Mouse (Mus musculus): ENCODE data around the gene Snap91.

Gene Snap91

DNA sequence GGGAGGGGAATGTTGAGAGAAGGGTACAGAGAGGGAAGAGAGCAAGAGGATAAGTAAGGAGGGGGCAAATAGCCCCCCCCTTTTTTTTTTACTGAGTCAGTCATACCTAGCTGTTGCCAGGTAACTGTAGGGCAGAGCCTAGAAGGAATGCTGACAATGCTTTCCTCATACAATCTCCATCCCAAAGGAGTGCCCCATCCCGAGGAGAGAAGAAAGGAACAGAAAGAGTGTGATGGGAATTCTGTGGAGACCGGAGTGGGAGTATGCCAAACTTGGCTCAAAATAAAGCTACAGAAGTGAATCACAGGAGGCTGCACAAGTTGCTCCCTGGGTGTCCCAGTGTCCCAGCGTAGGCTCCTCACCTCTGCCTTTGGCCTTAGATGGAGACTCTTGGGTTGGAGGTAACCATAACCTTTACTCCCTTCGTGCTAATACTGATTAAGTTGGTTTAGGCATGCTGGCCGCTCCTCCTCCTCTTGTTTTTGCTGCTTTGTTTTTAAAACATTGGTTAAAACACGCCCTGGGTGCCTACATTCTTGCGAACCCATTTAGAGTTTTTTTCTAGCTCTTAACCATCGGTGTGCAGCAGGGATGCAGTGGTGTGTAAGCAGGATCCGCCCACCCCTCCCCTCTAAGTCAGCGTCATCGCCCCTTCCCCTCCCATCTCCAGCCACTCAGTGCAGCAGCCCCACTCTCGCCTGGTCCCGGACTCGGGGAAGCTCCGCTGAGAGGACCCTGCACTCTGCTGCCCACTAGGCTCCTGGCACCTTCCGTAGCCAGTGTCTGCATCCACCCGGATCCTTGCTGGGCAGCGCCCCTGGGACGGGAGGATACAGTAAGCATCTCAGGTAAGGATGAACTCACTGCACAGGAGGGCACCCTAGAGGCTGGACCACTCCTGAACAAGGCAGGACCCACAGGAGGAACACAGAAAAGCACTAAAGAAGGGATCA is 137.2 kb downstream of the Snap91 start, which contains the start of gene Prss35:
TSS of gene Prss35 (plus strand) at position 691 of the 953 bp plus-strand sequence.
- peak; percentile 68 for DNase-seq

DNA sequence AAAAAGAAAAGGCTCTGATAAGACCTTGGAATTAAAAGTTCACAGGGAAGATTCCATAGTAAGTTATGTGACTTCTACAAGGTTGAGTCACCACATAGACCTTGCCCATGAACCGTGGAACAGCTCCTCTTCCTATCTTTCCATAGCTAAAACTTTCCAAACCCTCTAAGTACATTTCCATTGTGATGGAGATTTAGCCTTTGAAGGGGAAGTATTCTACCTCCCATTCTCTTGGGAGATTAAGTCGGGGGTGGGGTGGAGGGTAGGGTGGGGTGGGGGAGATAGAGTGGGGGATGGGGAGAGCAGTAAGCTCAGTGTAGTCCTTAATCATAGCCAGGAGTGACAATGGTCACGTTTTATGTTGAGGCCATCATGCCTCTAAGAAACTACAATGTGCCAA is 140.5 kb downstream of the Snap91 start:
- no peak for DNase-seq

DNA sequence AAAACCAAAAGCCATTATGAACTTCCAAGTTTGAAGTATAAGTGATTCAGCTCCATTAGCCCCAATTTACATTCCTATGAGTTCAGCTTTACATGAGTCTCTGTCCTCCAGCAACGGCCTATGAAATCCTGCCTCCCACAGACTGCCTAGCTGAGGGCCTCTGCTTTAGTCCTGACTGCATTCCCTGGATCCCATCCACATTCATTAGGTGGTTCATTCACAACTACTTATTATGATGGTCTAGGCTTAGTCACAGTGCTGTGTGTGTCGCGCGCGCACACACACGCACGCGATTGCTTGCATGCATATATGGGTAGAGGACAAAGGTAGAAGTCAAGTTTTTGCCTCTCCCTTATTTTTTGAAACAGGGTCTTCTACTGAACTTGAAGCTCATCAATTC is 141.7 kb downstream of the Snap91 start:
- DNase-seq, result peak; percentile 56

DNA sequence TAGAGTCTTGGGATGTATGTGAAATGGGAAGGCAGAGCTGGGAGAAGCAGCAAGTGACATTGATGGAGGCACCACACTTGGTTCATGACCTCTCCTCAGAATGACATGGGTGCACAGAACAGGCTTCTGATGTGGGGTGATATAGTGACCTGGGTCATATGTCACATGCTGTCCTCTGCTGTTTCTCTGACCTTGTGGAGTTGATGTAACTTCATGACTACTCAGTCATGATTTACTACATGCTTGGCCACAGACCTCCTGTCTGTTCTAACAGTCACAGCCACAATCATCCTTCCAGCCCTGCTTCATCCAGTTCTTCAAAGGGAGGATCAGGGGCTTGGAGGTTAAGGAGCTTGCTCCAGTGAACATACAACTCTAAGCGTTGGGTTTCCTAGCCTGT is 142.4 kb downstream of the Snap91 start:
- DNase-seq, result no peak

DNA sequence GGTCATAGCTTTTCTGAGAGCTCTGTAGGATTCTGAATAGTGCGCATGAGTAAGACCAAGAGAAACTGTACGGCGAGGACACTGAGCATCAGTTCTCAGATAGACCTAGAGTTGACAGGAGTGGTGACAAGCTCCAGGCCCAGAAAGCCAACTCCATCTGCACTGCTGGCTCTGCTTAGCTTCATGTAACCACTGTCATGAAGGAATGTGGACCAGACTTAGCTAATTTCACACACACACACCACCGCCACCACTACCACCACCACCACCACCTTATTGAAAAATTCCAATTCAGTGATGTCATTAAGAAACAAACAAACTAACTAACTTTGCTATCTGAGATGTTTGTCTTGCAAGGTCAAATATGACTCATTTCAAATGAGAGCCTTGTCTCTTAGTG is 143.5 kb downstream of the Snap91 start:
- no peak for DNase-seq

DNA sequence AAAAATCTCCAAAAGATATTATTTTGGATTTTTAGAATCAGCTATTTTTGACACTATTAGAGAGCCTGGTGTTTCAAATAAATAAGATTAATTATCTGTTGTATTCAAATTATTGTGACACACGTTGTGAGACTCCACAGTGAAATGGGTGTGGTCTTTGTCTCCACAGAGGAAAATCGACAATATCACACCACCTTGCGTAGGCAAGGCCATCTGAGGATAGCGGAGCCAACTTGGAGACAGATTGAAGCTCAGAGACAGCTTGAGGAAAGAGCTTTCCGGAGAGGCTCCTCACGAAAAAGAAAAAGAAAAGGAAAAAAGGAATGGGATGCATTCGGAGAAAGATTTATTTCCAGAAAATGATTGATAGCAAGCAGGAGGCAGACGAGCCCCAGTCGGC is 145.7 kb downstream of the Snap91 start:
- DNase-seq, result no peak

DNA sequence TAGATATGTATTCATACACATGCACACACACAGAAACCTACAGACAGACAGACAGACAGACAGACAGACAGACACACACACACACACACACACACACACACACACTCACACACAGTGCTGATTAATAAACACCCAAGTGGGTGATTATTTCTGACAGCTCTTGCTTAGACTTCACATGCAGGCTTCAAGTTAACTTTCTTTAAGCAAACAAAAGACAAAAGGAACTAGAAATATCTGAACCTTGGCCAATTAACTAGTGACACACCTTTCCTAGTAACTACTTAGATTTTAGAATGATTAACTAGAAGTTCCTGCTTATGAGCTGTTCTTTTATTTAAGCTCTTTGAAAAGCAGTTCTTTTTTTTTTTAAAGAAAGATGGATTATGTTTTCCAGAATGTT is 146.1 kb downstream of the Snap91 start:
- no peak for DNase-seq

DNA sequence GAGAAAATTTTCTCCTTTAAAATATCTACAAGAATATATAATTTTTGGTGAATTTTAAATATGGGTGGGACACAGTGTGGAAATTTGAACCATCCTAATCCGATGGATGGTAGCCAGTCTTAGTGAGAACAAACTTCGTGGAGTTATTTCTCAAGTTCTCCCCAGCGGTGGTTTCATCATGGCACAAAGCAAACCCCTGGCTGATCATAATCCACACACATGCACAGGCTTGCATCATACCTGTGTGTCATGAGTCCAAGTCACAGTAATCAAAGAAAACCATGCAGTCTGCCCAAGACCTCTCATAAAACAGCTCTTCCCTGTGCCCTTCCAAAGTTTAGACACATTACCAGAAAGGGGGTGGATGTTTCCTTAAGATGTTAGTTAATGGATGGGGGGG is 150.6 kb downstream of the Snap91 start:
- DNase-seq, result no peak

DNA sequence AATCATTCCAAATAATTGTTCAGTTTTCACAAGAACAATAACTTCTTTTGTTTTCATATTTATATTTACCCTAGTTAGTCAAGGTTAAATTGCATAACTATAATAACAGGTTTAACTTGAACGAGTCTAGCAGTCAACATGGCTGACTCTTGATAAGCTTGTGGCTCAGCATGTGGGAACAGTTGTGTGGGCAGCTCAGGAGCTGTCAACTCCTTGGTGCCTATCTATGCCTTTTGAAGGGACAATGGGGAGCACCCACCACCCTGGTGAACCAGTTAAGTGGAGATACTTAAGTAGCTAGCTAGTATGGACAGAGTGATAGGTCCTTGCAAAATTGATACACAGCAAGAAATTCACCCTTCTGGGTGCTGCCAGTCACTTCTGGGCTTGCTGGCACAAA is 151.4 kb downstream of the Snap91 start:
- no peak for DNase-seq

DNA sequence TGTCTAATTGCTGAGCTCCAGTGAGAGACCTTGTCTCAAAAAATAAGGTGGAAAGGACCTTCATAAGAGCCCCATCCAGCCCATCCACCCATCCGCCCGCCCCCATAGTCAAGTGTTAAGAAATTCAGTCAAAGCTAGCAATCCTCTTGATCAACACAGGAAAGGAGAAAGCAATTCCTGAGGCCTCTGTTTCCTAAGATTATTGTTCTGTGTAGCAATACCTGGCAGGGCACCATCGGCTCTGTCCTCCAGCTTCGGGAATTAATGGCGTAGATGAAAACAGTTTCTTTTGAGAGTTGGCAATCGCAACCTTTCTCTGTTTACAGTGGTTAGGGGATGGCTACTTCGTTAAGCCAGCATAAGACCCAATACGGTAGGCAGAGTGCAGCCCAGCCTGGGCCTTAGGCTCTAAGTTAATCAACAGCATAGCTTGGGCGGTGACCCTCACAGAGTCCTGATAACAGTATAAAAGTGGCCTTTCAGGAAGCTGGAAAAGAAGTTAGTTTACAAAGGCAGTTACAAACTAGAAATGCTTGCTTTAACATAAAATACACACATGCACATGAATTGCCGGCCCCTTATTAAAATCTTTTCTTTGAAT is 152.1 kb downstream of the Snap91 start:
- no peak for DNase-seq

DNA sequence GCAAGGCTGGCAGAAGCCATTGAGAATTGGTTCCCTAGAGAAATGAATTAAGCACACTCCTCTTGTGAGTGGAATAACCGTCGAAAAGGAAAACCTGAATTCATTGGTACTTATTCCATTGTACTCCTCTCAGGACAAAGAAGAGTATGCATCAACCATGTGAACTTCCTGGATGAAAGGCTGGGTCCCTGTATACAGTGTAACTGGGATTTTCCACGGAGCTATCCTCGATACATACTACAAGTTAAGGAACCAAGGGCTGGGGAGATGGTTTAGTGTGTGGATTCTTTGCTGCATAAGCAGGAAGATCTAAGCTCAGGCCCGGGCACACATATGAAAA is 154.1 kb downstream of the Snap91 start:
- peak; percentile 28 for DNase-seq

DNA sequence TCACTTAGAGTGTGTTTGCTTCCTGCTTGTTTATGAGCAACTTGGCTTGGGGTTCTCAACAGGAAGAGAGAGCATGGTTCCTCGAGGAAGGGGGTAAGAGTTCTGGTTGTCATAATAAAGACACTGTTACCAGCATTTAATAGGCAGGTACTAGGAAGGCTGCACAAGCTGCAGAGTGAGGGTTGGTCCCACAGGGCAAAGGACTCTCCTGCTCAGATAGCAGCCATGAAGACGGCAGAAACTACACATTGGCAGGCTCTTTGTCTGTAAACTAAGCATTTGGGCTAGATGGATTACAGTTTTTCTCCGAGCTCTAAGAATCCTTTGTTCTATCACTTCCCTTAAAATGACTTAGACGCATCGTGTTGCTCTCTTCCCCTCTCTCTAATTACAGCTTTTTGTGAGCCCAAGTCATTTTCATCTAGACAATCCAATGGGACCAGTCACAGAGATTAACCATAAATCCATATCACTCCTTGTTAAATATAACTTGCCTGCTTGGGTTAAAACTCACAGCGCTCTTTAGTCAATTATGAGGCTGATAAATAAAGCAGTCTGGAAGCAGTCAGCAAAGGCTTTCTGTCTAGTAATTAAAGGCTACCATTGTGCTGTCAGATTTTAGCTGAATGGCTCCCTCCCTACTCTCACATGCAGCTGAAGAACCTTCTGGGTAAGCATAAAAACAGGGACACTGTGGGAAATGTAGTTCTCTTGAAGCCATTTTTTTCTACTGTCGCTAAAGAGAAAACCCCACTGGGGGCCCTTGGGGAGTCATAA is 154.7 kb downstream of the Snap91 start:
- DNase-seq, result peak; percentile 24

DNA sequence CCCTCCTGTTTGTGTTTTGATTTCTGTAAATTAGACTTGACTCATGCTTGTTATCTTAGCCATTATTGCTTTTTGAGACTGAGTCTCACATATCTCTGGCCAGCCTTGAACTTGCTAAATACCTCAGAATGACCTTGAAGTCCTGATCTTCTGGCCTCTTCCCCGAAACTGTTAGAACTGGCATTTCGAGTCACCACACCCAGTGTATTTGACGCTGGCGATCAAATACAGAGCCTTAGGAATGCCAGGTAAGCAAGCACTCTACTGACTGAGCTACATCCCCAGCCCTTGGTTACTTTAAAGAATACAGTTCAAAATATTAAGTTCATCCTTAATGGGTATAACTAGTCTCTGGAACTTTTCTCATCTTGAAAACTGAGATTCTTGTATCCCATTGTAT is 155.4 kb downstream of the Snap91 start:
- peak; percentile 70 for DNase-seq

DNA sequence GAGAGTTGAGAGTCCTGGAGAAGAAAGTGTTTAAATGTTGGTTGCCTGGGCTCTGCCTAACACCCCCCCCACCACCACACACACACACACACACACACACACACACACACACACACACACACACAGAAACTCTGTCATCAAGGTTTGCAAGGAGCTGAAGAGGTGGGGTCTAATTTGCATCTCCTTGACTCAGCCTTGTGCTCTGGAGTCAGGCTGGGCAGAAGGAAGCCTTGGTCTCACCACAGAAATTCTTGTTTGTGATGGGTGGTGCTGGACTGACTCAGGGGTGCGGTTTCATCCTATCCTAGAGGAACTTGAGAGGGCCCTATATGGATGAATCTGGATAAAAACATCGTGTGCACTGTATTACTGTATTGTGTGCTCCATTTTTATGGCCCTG is 159.7 kb downstream of the Snap91 start:
- DNase-seq, result peak; percentile 64

DNA sequence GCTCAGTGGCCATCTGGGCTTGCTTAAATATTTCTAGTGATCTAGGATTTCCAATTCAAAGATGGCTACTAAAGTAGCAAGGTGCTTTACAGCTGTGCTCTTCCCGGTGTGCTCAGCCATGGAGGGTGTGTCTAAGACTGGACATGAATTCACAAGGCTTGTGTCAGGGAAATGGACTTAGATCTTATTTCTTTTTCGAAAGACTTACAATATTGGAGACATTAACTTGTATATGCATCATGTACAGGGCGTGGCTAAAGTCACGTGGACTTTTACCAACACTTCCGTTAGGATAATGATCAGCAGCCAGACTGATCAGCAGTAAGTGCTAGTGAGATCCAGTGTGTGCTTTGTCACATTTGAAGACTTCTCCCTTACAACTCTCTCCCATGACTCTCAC is 160.2 kb downstream of the Snap91 start:
- DNase-seq, result peak; percentile 55

DNA sequence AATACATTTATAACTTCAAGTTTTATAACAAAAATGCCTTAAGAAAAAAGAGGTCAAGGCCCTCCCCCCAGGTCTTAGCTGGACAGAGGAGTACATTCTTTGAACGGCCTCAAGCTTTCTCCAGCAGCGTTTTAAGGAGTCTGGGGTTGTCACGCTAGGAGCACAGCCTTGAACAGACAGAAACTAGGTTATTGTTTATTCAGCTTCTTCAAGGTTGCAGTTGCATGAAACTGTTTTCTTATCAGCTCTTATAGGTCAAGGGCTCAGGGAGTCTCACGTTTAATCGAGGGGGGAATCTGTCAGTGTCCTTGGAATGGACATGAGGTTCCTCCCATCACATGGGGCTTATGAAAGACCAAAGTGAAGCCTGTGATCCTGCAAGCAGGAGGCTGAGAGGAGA is 163.3 kb downstream of the Snap91 start:
- no peak for DNase-seq

DNA sequence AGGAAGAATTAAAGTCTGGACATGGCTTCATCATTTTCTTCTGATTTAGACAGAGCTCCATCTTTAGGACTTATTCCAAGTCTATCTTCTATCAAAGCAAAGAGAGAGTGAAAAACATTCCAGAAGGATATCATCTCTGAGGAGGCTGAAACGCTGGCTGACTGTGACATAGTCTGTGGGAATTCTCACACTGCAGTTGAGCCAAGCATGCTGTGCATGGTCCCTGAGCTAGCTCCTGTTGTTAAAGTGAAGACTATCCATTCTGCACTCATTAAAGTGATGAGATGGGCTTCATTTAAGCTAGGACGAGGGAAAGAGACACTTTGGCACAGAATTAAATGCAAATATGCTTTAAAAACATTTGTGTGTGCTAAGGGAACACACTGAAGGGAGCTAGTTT is 163.9 kb downstream of the Snap91 start:
- DNase-seq, result no peak

All from heart, adult 11 months (tissue).